In genomic region chr13:59814109-59814591, GRCm38 (mm10) we compare ENCODE assay signal across 13 mouse cellular contexts. TPM values are rescaled to one million over a fixed set of nuclear protein-coding genes. Genes with fewer than 3 reads are reported as not detected.
A peak's percentile ranks its signal among the peaks of the same experiment; 100 is the strongest.
DNase-seq lines count a peak whose midpoint lies in the region; ATAC-seq and TF ChIP-seq lines count a peak whose summit lies in the region.
"Had no signal": no experiment of that assay in that cellular context is flagged by ENCODE, and none has a peak within 500 bp of the region (broad histone marks: within the 10 kb centered on the region; RNA-seq: fewer than 3 reads in every experiment).

No protein-coding gene starts in this region.

- H3K36me3 ChIP-seq in heart, embryonic 14.5 days (ENCODE audit: control insufficient read depth, insufficient read depth, low read length), result peaks cover 83% of the 10 kb centered on the region
- H3K36me3 ChIP-seq in liver, adult 2 months (ENCODE audit: control insufficient read depth, insufficient read depth, low read length), result peaks cover 78% of the 10 kb centered on the region

- no peaks in the 10 kb centered on the region for H3K27me3 ChIP-seq in heart, embryonic 14.5 days (ENCODE audit: control insufficient read depth, insufficient read depth, low read length)
- no peaks in the 10 kb centered on the region for H3K27me3 ChIP-seq in liver, adult 2 months (ENCODE audit: control insufficient read depth, insufficient read depth, low read length)
- H3K27me3 ChIP-seq: embryonic facial prominence, embryonic 15.5 days; hindbrain, embryonic 12.5 days; limb, embryonic 15.5 days had no signal

- H3K4me3 ChIP-seq in heart, embryonic 14.5 days (ENCODE audit: control insufficient read depth in 1 of 2, insufficient read depth in 1 of 2, low read depth in 1 of 2, low read length in 2 of 2), result no peak overlapping the region
- no peak overlapping the region for H3K4me3 ChIP-seq in liver, adult 2 months (ENCODE audit: insufficient read depth, low read depth, low read length)
- H3K4me3 ChIP-seq: embryonic facial prominence, embryonic 15.5 days; hindbrain, embryonic 12.5 days; limb, embryonic 15.5 days had no signal

- WGBS in heart, embryonic 14.5 days, result 21% methylated on average over 6 of the region's 6 CpGs
- WGBS in liver, adult 2 months, result 62% methylated on average over 6 of the region's 6 CpGs

- no peaks in the 10 kb centered on the region for H3K9me3 ChIP-seq in heart, embryonic 14.5 days (ENCODE audit: control insufficient read depth, low read length)
- H3K9me3 ChIP-seq: embryonic facial prominence, embryonic 15.5 days; hindbrain, embryonic 12.5 days; limb, embryonic 15.5 days had no signal

- TF ChIP-seq CTCF in liver, adult 2 months (IDR thresholded peaks at IDR 0.05; ENCODE audit: low read depth, low read length), result no peak

- ATAC-seq in heart, embryonic 14.5 days (ENCODE audit: insufficient number of reproducible peaks, insufficient read depth, low FRiP score, low read depth), result no peak; the same call in 1 of the 2 replicates
- ATAC-seq in cerebellum, adult (ENCODE audit: insufficient number of reproducible peaks, low FRiP score, low TSS enrichment), result no peak
- ATAC-seq in monocyte, adult 5-6 weeks (replicated peaks; ENCODE audit: insufficient number of reproducible peaks, low FRiP score, low TSS enrichment, poor library complexity, severe bottlenecking), result no peak

- intact Hi-C loops in heart, postnatal 10 days (cut with DNase I), result no loop called here

- no peak for TF ChIP-seq POLR2A in liver, adult 2 months (IDR thresholded peaks at IDR 0.05; ENCODE audit: extremely low read depth, insufficient read depth, low read length)

- no peak overlapping the region for H3K9ac ChIP-seq in heart, embryonic 14.5 days (ENCODE audit: low read length)
- H3K9ac ChIP-seq in liver, adult 2 months (ENCODE audit: low read depth, low read length), result no peak overlapping the region
- H3K9ac ChIP-seq: embryonic facial prominence, embryonic 15.5 days; hindbrain, embryonic 12.5 days; limb, embryonic 15.5 days had no signal

- peaks cover 7% of the 10 kb centered on the region; the same call in 1 of the 2 replicates for H3K79me2 ChIP-seq in liver, adult 2 months (ENCODE audit: control insufficient read depth, insufficient read depth, low read length)

- DNase-seq in heart, postnatal 10 days, result no peak
- peak; percentile 83 for DNase-seq in c-Kit-negative CD71-positive TER-119-positive erythroid progenitor cells, embryonic 14.5 days (ENCODE audit: low read depth, low spot score)
- peak; percentile 45 for DNase-seq in liver, adult 2 months (ENCODE audit: extremely low read depth, low read depth, low spot score)
- DNase-seq in skeletal muscle tissue, adult 2 months (ENCODE audit: low read depth, low spot score), result peak; percentile 42
- no peak for DNase-seq in right cerebral cortex, postnatal 14 days
- DNase-seq: kidney, adult 9 months had no signal

- peak overlapping the region; percentile 4; the same call in 1 of the 2 replicates for H3K4me2 ChIP-seq in heart, embryonic 14.5 days (ENCODE audit: low read length)
- H3K4me2 ChIP-seq: embryonic facial prominence, embryonic 15.5 days; hindbrain, embryonic 12.5 days; limb, embryonic 15.5 days had no signal

- peak overlapping the region; percentile 17 to 53; a peak in 3 of 4 replicates for H3K27ac ChIP-seq in heart, embryonic 14.5 days (replicated peaks in 1 of 2; ENCODE audit: control insufficient read depth in 1 of 2, insufficient read depth in 1 of 2, low read depth in 2 of 2, low read length in 2 of 2)
- no peak overlapping the region for H3K27ac ChIP-seq in liver, adult 2 months (replicated peaks; ENCODE audit: insufficient read depth, low read depth, low read length)
- H3K27ac ChIP-seq: embryonic facial prominence, embryonic 15.5 days; hindbrain, embryonic 12.5 days; limb, embryonic 15.5 days had no signal

- peaks cover 0 to 18% of the 10 kb centered on the region in 2 experiments; a peak in 2 of 4 replicates for H3K4me1 ChIP-seq in heart, embryonic 14.5 days (ENCODE audit: control insufficient read depth in 2 of 2, insufficient read depth in 2 of 2, low read length in 2 of 2)
- H3K4me1 ChIP-seq in liver, adult 2 months (ENCODE audit: control insufficient read depth, insufficient read depth, low read length), result peaks cover 6% of the 10 kb centered on the region

RNA-seq across cellular contexts. Expression of gene Tut7, which starts 8.8 kb away (rescaled TPM):
- 35.0 and 35.1 TPM in 2 replicates for polyA plus RNA-seq in heart, embryonic 14.5 days (2014; fragmentation: Nextera tagmentation; extraction: Ambion mirVana)
- total RNA-seq in heart, postnatal 10 days (2021), result 10 to 100 TPM; 51.2 to 53.3 TPM
- 54.2 and 56.9 TPM in 2 replicates for total RNA-seq in liver, adult 2 months (2014; rRNA removed)
- 15.7 and 17.7 TPM in 2 replicates for polyA plus RNA-seq in liver, adult 2 months (2012; rRNA removed)
- 227 to 337 TPM (median 264 TPM) in 3 replicates for total RNA-seq in monocyte, adult 5-6 weeks (2017)

RNA-seq across cellular contexts. Expression of gene Gm49354, which starts 32.1 kb away (rescaled TPM):
- not detected in 2 replicates for polyA plus RNA-seq in heart, embryonic 14.5 days (2014; fragmentation: Nextera tagmentation; extraction: Ambion mirVana)
- total RNA-seq in heart, postnatal 10 days (2021), result not detected
- not detected in 2 replicates for total RNA-seq in liver, adult 2 months (2014; rRNA removed)
- polyA plus RNA-seq in liver, adult 2 months (2012; rRNA removed), result not detected in 2 replicates
- total RNA-seq in monocyte, adult 5-6 weeks (2017), result 9.7 to 54.7 TPM (median 19.1 TPM) in 3 replicates
- total RNA-seq: layer of hippocampus, postnatal 14 days had no signal
- polyA plus RNA-seq: embryonic facial prominence, embryonic 15.5 days; hindbrain, embryonic 12.5 days; limb, embryonic 15.5 days had no signal

RNA-seq across cellular contexts. Expression of gene Isca1, which starts 44.5 kb away (rescaled TPM):
- 213 and 236 TPM in 2 replicates for polyA plus RNA-seq in heart, embryonic 14.5 days (2014; fragmentation: Nextera tagmentation; extraction: Ambion mirVana)
- 100 to 1,000 TPM; 191 to 196 TPM for total RNA-seq in heart, postnatal 10 days (2021)
- 32.4 and 38.9 TPM in 2 replicates for total RNA-seq in liver, adult 2 months (2014; rRNA removed)
- 52.8 and 56.9 TPM in 2 replicates for polyA plus RNA-seq in liver, adult 2 months (2012; rRNA removed)
- total RNA-seq in monocyte, adult 5-6 weeks (2017), result 57.1 to 69.2 TPM (median 64.4 TPM) in 3 replicates

Comparison
In these comparisons a context has a peak if more than half of its experiments do, and no peak if none do; other contexts are left out.
1. DNase-seq: peak in c-Kit-negative CD71-positive TER-119-positive erythroid progenitor cells, embryonic 14.5 days (single experiment), liver, adult 2 months (single experiment) and skeletal muscle tissue, adult 2 months (single experiment); none in heart, postnatal 10 days (0 of 2) and right cerebral cortex, postnatal 14 days (single experiment).
2. RNA of gene Gm49354, which starts 32.1 kb away (total RNA-seq): 9.7 to 54.7 TPM in monocyte, adult 5-6 weeks; not detected in heart, postnatal 10 days and not detected in liver, adult 2 months; every median in the first group is over 10 times any median in the second.